Mouse (Mus musculus) myocyte (in vitro differentiated cells): ENCODE data around the gene Gcdh.

Experiments
- E2F4 ChIP-seq: IDR thresholded peaks from one replicate; pipeline ENCODE4 v1.6.1; 2011; ENCODE audit warnings: mild to moderate bottlenecking, control low read depth, moderate library complexity; ENCODE audit not compliant: insufficient read depth
- MAX ChIP-seq: IDR thresholded peaks from one replicate; pipeline ENCODE4 v1.6.1; 2011; ENCODE audit warnings: low read depth, mild to moderate bottlenecking, control low read depth
- POLR2A ChIP-seq: IDR thresholded peaks from one replicate; pipeline ENCODE4 v1.6.1; 2011; ENCODE audit warnings: low read depth, mild to moderate bottlenecking, control low read depth, moderate library complexity; ENCODE audit not compliant: insufficient read length
- POLR2AphosphoS2 ChIP-seq: IDR thresholded peaks from one replicate; pipeline ENCODE4 v1.6.1; 2011; ENCODE audit warnings: low read depth, control low read depth; ENCODE audit not compliant: insufficient read length

DNA sequence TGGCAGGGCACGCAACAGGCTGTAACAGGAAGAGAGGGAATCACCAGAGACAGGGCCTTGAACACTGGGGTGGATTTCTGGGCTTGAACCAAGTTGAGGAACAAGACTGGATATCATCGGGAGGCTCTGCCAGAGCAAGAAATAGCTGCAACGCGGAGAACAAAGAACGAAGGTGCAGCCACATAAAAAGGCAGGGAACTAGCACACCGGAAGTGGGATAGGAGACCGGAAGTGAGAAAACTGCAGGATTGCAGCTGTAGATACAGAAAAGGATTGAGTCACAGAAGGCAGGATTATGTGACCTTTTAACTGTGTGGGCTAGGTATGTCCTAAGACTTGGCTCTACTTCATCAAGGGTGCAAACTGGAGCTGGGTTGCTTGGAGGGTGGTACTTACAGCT lies 10.6 kb upstream of the Gcdh start:
- TF ChIP-seq POLR2AphosphoS2, result no peak
- TF ChIP-seq POLR2A, result no peak
- no peak for TF ChIP-seq E2F4
- TF ChIP-seq MAX, result no peak
